Mouse (Mus musculus) cerebellum, adult 9-11 months (tissue): ENCODE measurements around the gene Cep97.
"Not testable (repeated sequence)": the region's sequence is repeated elsewhere in the genome, so short reads cannot be mapped to it uniquely, and the experiment has no call there.

Source experiments
- DNase-seq: peaks from one replicate; pipeline ENCODE4 v3.0.0; 2022

Cep97 gene

DNA sequence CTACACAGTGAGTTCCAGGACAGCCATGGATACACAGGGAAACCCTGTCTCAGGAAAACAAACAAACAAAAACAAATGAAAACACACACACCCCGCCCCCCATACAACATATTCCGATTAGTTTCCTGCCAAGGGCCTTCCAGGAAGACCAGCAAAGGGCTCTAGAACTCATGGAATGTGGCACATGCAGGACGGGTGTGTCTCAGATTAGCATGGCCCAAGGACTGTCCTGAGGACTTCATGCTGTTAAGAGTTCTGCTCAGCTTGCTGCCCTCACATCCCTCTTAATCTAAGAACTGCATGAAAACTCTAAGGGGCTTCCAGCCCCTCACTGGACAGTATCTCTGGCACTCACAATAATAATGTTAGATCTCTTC, 46.1 kb downstream of the Cep97 start:
- no peak for DNase-seq

GRCm38 (mm10) chr16:55887814-55888583, 46.7 kb downstream of the Cep97 start:
- DNase-seq: no peak

DNA sequence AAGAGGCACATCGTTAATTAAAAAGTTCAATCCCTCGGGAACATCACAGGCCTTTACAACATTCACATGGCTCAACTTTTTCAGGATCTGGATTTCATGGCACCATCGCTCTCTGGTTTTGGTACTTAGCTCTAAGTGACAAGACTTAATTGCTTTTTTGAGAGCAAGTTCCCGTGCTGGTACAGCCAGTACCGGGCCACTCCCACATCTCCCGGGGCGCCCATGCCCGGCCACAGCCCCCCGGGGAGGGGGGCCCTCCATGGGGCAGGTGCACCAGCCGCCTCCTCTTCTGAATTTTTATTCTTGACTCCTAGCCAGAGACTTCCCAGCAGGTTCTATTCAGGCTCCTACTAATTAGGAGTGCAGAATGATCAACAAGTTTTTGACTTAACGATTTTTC, 50.4 kb downstream of the Cep97 start:
- DNase-seq: no peak

DNA sequence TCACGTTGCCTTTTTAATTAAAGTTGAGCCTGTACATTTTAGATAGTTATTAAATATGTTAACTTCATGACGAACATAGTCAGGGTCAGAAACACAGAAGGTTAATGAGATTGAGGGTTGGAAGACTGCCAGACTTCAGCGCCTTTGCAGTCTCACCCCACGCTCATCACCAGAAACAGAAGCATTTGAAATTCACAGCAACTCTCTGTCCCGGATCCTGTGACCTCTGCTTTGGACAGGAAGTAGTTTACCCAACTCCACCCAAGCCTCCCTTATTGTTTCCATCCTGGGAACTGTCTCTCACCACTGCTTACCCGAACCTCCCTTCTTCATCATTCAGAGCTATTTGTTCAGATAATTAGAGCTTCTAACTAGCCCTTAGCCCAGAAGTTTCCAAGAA, 58.6 kb downstream of the Cep97 start:
- no peak for DNase-seq

- DNase-seq: no peak
Observed at GRCm38 (mm10) chr16:55863832-55864231, 70.8 kb downstream of the Cep97 start.

DNA sequence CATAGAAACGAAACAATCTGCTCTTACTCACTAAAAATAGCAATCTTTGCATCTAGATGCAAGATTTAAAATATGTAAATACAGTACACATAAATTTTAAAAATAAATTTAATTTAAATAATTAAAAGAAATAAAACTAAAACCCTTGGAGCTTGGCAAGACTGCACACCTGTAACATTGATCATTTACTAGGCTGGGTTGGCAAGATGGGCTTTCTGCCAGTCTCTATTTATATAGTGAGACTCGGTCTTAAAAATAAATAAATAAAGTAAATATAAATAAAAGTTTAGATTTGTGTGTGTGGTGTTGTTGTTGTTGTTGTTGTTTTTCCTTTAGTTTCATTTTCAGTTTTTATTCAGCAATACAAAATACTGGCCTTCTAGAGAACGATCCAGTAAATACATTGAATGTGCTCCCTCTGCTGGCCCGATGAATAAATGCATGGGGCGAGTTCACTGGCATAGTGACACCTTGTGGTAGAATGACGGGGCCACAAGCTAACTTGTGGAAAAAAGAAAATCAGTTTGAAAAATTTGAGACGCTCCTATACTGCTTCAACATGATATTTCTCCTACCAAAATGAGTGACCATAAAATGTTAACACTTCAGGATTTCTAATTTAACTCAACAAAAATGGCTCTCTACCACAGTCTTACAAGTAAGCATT, 71.4 kb downstream of the Cep97 start:
- peak; percentile 61 for DNase-seq

GRCm38 (mm10) chr16:55861104-55861503, 73.6 kb downstream of the Cep97 start:
- DNase-seq: no peak

GRCm38 (mm10) chr16:55859421-55859820, 75.2 kb downstream of the Cep97 start:
- DNase-seq: not testable (repeated sequence)

GRCm38 (mm10) chr16:55858465-55858864, 76.2 kb downstream of the Cep97 start:
- peak; percentile 43 for DNase-seq

GRCm38 (mm10) chr16:55852943-55853727, 81.5 kb downstream of the Cep97 start:
- DNase-seq: peak; percentile 59

DNA sequence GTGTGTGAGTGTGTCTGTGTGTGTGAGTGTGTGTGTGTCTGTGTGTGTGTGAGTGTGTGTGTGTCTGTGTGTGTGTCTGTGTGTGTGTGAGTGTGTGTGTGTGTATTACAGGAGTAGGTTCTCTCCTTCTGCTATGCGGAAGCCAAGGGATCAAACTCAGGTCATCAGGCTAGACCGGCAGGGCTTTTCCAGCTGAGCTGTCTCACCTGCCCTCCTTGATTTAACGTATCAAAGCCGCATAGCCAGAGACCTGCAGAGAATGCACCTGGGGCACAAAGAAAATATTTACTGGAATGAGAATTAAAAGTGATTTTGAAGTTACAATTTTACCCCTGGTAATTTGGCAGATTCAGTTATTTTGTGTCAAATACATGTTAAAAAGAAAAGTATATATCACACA, 82.1 kb downstream of the Cep97 start:
- DNase-seq: no peak

DNA sequence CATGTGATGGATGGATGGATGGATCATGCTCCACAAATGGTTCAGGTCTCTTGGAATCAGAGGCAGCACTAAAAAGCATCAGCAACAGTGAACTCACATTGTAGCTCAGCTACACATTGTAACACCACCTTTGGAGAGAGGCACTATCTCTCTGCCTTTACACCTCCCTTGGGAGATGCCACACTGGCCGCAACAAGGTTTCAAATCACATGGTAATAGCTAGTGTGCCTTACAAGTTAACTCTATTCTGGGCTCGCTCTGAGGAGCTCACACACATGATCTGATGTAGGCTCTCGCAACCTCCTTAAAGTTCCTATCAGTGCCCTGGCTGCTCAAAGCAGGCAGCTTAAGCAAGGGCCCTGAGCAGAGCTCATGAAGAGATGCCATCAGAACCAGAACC, 84.2 kb downstream of the Cep97 start:
- DNase-seq: no peak
